Mouse (Mus musculus) myocyte (in vitro differentiated cells): ENCODE data around the gene Actl11.

Experiments used
- CEBPB ChIP-seq: IDR thresholded peaks from 2 replicates; pipeline ENCODE4 v1.6.1; 2011; ENCODE audit warnings: mild to moderate bottlenecking, moderate library complexity; ENCODE audit not compliant: poor library complexity, insufficient read depth, severe bottlenecking
- MAX ChIP-seq: IDR thresholded peaks from one replicate; pipeline ENCODE4 v1.6.1; 2011; ENCODE audit warnings: low read depth, mild to moderate bottlenecking, control low read depth
- MYOD1 ChIP-seq, 3 experiments: IDR thresholded peaks; one replicate each; pipeline ENCODE4 v1.6.1; 2011; ENCODE audit warnings: control low read depth in 2 of 3, low read depth in 2 of 3, mild to moderate bottlenecking in 2 of 3, moderate library complexity in 1 of 3; ENCODE audit not compliant: insufficient read length in 2 of 3, control insufficient read depth in 1 of 3
- MYOG ChIP-seq, 3 experiments: IDR thresholded peaks; one replicate each; pipeline ENCODE4 v1.6.1; 2011; ENCODE audit warnings: control low read depth in 2 of 3, low read depth in 2 of 3, mild to moderate bottlenecking in 2 of 3; ENCODE audit not compliant: insufficient read length in 2 of 3, control insufficient read depth in 1 of 3, insufficient read depth in 1 of 3
- POLR2A ChIP-seq: IDR thresholded peaks from one replicate; pipeline ENCODE4 v1.6.1; 2011; ENCODE audit warnings: low read depth, mild to moderate bottlenecking, control low read depth, moderate library complexity; ENCODE audit not compliant: insufficient read length
- POLR2AphosphoS2 ChIP-seq: IDR thresholded peaks from one replicate; pipeline ENCODE4 v1.6.1; 2011; ENCODE audit warnings: low read depth, control low read depth; ENCODE audit not compliant: insufficient read length
- REST ChIP-seq: IDR thresholded peaks from one replicate; pipeline ENCODE4 v1.6.1; 2011; ENCODE audit warnings: mild to moderate bottlenecking, control low read depth, moderate library complexity; ENCODE audit not compliant: insufficient read depth, insufficient read length
- TCF12 ChIP-seq: IDR thresholded peaks from one replicate; pipeline ENCODE4 v1.6.1; 2011; ENCODE audit warnings: mild to moderate bottlenecking, control low read depth; ENCODE audit not compliant: poor library complexity, insufficient read depth, severe bottlenecking
- TCF3 ChIP-seq: IDR thresholded peaks from one replicate; pipeline ENCODE4 v1.6.1; 2011; ENCODE audit warnings: low read depth, control low read depth; ENCODE audit not compliant: insufficient read length
- USF1 ChIP-seq: IDR thresholded peaks from one replicate; pipeline ENCODE4 v1.6.1; 2011; ENCODE audit warnings: low read depth, mild to moderate bottlenecking, control low read depth, moderate library complexity

GRCm38 (mm10) chr9:107901627-107901914 lies 26.7 kb upstream of the Actl11 start:
- TF ChIP-seq USF1 (no peak), POLR2AphosphoS2 (no peak), REST (no peak), CEBPB (no peak), POLR2A (no peak), MYOG (IDR thresholded peaks at IDR 0.05; ENCODE audit: control insufficient read depth in 1 of 3, insufficient read depth in 1 of 3, insufficient read length in 2 of 3, low read depth in 2 of 3) (no peak), TCF3 (no peak), TCF12 (no peak), MAX (no peak), MYOD1 (IDR thresholded peaks at IDR 0.05; ENCODE audit: control insufficient read depth in 1 of 3, insufficient read length in 2 of 3, low read depth in 2 of 3) (no peak)
